Mouse (Mus musculus): ENCODE measurements around the gene C130073F10Rik. TPM values are rescaled to one million over a fixed set of nuclear protein-coding genes. Genes with fewer than 3 reads are reported as not detected.
"Not testable (repeated sequence)": the region's sequence is repeated elsewhere in the genome, so short reads cannot be mapped to it uniquely, and the experiment has no call there.

C130073F10Rik gene
- polyA plus RNA-seq (2016; fragmentation: Nextera tagmentation; extraction: Ambion mirVana) = not detected in 2 replicates

- WGBS = 92% methylated on average over 7 of the region's 7 CpGs
- Histone ChIP-seq H3K4me2 (no peak within 1 kb of the TSS), H3K27me3 (no peaks in the 10 kb centered on the region), H3K36me3 (replicated peaks) (no peaks in the 10 kb centered on the region), H3K4me1 (no peaks in the 10 kb centered on the region), H3K4me3 (replicated peaks) (no peak within 1 kb of the TSS), H3K9me3 (no peaks in the 10 kb centered on the region), H3K9ac (no peak within 1 kb of the TSS), H3K27ac (no peak within 1 kb of the TSS)
- ATAC-seq (ENCODE audit: low FRiP score) = no peak
Observed at GRCm38 (mm10) chr4:101893656-101894420, at the start of gene C130073F10Rik. Gene C130073F10Rik (minus strand): TSS chr4:101893789.

- WGBS = 90% methylated on average over 2 of the region's 2 CpGs
- not testable (repeated sequence) for H3K4me2 ChIP-seq; H3K27me3 ChIP-seq; H3K4me3 ChIP-seq (replicated peaks); H3K9me3 ChIP-seq; H3K36me3 ChIP-seq (replicated peaks); H3K27ac ChIP-seq; H3K4me1 ChIP-seq; ATAC-seq (ENCODE audit: low FRiP score); H3K9ac ChIP-seq
Observed at GRCm38 (mm10) chr4:101940107-101940506, 46.5 kb upstream of the C130073F10Rik start, which contains the start of gene Gm12794. Gene Gm12794 (plus strand): TSS chr4:101940407.

- not testable (repeated sequence) for H3K4me3 ChIP-seq (replicated peaks); H3K4me2 ChIP-seq; H3K27me3 ChIP-seq; H3K36me3 ChIP-seq (replicated peaks); H3K4me1 ChIP-seq; H3K27ac ChIP-seq; H3K9me3 ChIP-seq; H3K9ac ChIP-seq; ATAC-seq (ENCODE audit: low FRiP score)
- WGBS = 85% methylated on average over 2 of the region's 2 CpGs
Observed at GRCm38 (mm10) chr4:101908821-101909220, 15.2 kb upstream of the C130073F10Rik start, which contains the start of gene Gm12800. Gene Gm12800 (plus strand): TSS chr4:101909121.

GRCm38 (mm10) chr4:101889377-101889776 lies 4.2 kb downstream of the C130073F10Rik start:
- Histone ChIP-seq H3K9me3 (no peaks in the 10 kb centered on the region), H3K9ac (no peak overlapping the region), H3K36me3 (replicated peaks) (no peaks in the 10 kb centered on the region), H3K27me3 (no peaks in the 10 kb centered on the region), H3K4me2 (no peak overlapping the region), H3K27ac (no peak overlapping the region), H3K4me1 (no peaks in the 10 kb centered on the region), H3K4me3 (replicated peaks) (no peak overlapping the region)
- ATAC-seq (ENCODE audit: low FRiP score) = no peak

GRCm38 (mm10) chr4:101883641-101884040 lies 9.9 kb downstream of the C130073F10Rik start:
- 48% methylated on average over 3 of the region's 3 CpGs for WGBS

GRCm38 (mm10) chr4:101875687-101876086 lies 17.9 kb downstream of the C130073F10Rik start:
- H3K4me2 ChIP-seq; H3K9ac ChIP-seq; H3K27me3 ChIP-seq; H3K27ac ChIP-seq; H3K4me3 ChIP-seq (replicated peaks); ATAC-seq (ENCODE audit: low FRiP score); H3K9me3 ChIP-seq; H3K36me3 ChIP-seq (replicated peaks); H3K4me1 ChIP-seq: not testable (repeated sequence)
- WGBS = 81% methylated on average over 15 of the region's 15 CpGs

More at GRCm38 (mm10) chr4:101883641-101884040, 9.9 kb downstream of the C130073F10Rik start:
- Histone ChIP-seq H3K27ac (no peak overlapping the region), H3K4me1 (no peaks in the 10 kb centered on the region), H3K9ac (no peak overlapping the region), H3K36me3 (replicated peaks) (no peaks in the 10 kb centered on the region), H3K9me3 (no peaks in the 10 kb centered on the region), H3K27me3 (no peaks in the 10 kb centered on the region), H3K4me3 (replicated peaks) (no peak overlapping the region), H3K4me2 (no peak overlapping the region)
- no peak for ATAC-seq (ENCODE audit: low FRiP score)

- H3K36me3 ChIP-seq (replicated peaks); ATAC-seq (ENCODE audit: low FRiP score); H3K4me2 ChIP-seq; H3K4me3 ChIP-seq (replicated peaks); H3K27ac ChIP-seq; H3K9me3 ChIP-seq; H3K9ac ChIP-seq; H3K27me3 ChIP-seq; H3K4me1 ChIP-seq: not testable (repeated sequence)
- WGBS = 71% methylated on average over 2 of the region's 2 CpGs
Observed at GRCm38 (mm10) chr4:101872031-101872430, 21.6 kb downstream of the C130073F10Rik start.

- Histone ChIP-seq H3K4me2 (no peak overlapping the region), H3K9ac (no peak overlapping the region), H3K27me3 (no peaks in the 10 kb centered on the region), H3K4me1 (no peaks in the 10 kb centered on the region), H3K36me3 (replicated peaks) (no peaks in the 10 kb centered on the region), H3K9me3 (no peaks in the 10 kb centered on the region), H3K4me3 (replicated peaks) (no peak overlapping the region), H3K27ac (no peak overlapping the region)
- 91% methylated on average over 6 of the region's 6 CpGs for WGBS
- ATAC-seq (ENCODE audit: low FRiP score) = no peak
Observed at GRCm38 (mm10) chr4:101862289-101862688, 31.3 kb downstream of the C130073F10Rik start.

GRCm38 (mm10) chr4:101860873-101861272 lies 32.7 kb downstream of the C130073F10Rik start:
- H3K27ac ChIP-seq = no peak overlapping the region
- ATAC-seq (ENCODE audit: low FRiP score) = no peak
- WGBS = 46% methylated on average over 6 of the region's 6 CpGs
- no peak overlapping the region for H3K4me3 ChIP-seq (replicated peaks)
- H3K9me3 ChIP-seq = no peaks in the 10 kb centered on the region
- no peaks in the 10 kb centered on the region for H3K36me3 ChIP-seq (replicated peaks)
- no peaks in the 10 kb centered on the region for H3K27me3 ChIP-seq
- H3K9ac ChIP-seq = no peak overlapping the region
- H3K4me1 ChIP-seq = no peaks in the 10 kb centered on the region
- H3K4me2 ChIP-seq = no peak overlapping the region

- Histone ChIP-seq H3K9me3 (peaks cover 17% of the 10 kb centered on the region), H3K4me3 (replicated peaks) (no peak overlapping the region), H3K27me3 (no peaks in the 10 kb centered on the region), H3K9ac (no peak overlapping the region), H3K36me3 (replicated peaks) (no peaks in the 10 kb centered on the region; the same call in 1 of the 2 replicates), H3K4me1 (no peaks in the 10 kb centered on the region), H3K27ac (no peak overlapping the region), H3K4me2 (no peak overlapping the region)
- WGBS = 63% methylated on average over 2 of the region's 2 CpGs
- ATAC-seq (ENCODE audit: low FRiP score) = no peak
Observed at GRCm38 (mm10) chr4:101850908-101851307, 42.7 kb downstream of the C130073F10Rik start.

- H3K36me3 ChIP-seq (replicated peaks); H3K9me3 ChIP-seq; H3K4me3 ChIP-seq (replicated peaks); H3K27me3 ChIP-seq; H3K4me1 ChIP-seq; H3K27ac ChIP-seq; ATAC-seq (ENCODE audit: low FRiP score); H3K4me2 ChIP-seq; H3K9ac ChIP-seq: not testable (repeated sequence)
- 97% methylated on average over 4 of the region's 4 CpGs for WGBS
Observed at GRCm38 (mm10) chr4:101843923-101844322, 49.7 kb downstream of the C130073F10Rik start, which contains the start of gene B020004J07Rik. Gene B020004J07Rik (minus strand): TSS chr4:101844023.
